Mouse (Mus musculus) heart, adult 18-20 months (tissue): ENCODE results near the gene Cdk5rap3. TPM values are rescaled to one million over a fixed set of nuclear protein-coding genes. Genes with fewer than 3 reads are reported as not detected.
A peak's percentile ranks its signal among the peaks of the same experiment; 100 is the strongest.

Experiments used
- DNase-seq, 2 experiments: peaks; one replicate each; pipeline ENCODE4 v3.0.0; 2021 to 2022; ENCODE audit warnings: mixed read lengths in 1 of 2
- total RNA-seq, 2 experiments: library from RNA; stranded (reverse); gene quantifications; 2 replicates each; pipeline ENCODE4 v1.2.3; 2021

The Cdk5rap3 gene
- total RNA-seq, 2 experiments from 2014 or later: 23.4 to 25.1 TPM

- DNase-seq: no peak
Observed at GRCm38 (mm10) chr11:96933562-96934276, 17.4 kb upstream of the Cdk5rap3 start.

- DNase-seq: peak in 1 of 2 experiments; percentile 45
Observed at GRCm38 (mm10) chr11:96931327-96932062, 15.2 kb upstream of the Cdk5rap3 start.

GRCm38 (mm10) chr11:96929766-96930331 is 13.6 kb upstream of the Cdk5rap3 start:
- DNase-seq: no peak

- DNase-seq: no peak
Observed at GRCm38 (mm10) chr11:96929096-96929765, 12.9 kb upstream of the Cdk5rap3 start.

- DNase-seq: no peak
Observed at GRCm38 (mm10) chr11:96928691-96929090, 12.4 kb upstream of the Cdk5rap3 start.

- DNase-seq: no peak
Observed at GRCm38 (mm10) chr11:96928088-96928487, 11.8 kb upstream of the Cdk5rap3 start, which contains the start of gene Prr15l. Prr15l (plus strand) TSS chr11:96928104.

- DNase-seq: no peak
Observed at GRCm38 (mm10) chr11:96926587-96926986, 10.3 kb upstream of the Cdk5rap3 start.

- no peak for DNase-seq
Observed at GRCm38 (mm10) chr11:96925469-96926148, 9.3 kb upstream of the Cdk5rap3 start.

- DNase-seq: no peak
Observed at GRCm38 (mm10) chr11:96924861-96925260, 8.6 kb upstream of the Cdk5rap3 start.

GRCm38 (mm10) chr11:96919003-96919402 is 2.7 kb upstream of the Cdk5rap3 start:
- DNase-seq: no peak

- DNase-seq: no peak
Observed at GRCm38 (mm10) chr11:96917415-96917814, 1.1 kb upstream of the Cdk5rap3 start.

- no peak for DNase-seq
Observed at GRCm38 (mm10) chr11:96916885-96917396, 645 bp upstream of the Cdk5rap3 start.

- DNase-seq: no peak
Observed at GRCm38 (mm10) chr11:96912682-96913081, 3.6 kb downstream of the Cdk5rap3 start.

GRCm38 (mm10) chr11:96910003-96910402 is 6.3 kb downstream of the Cdk5rap3 start:
- DNase-seq: peak; percentile 79 to 87

- DNase-seq: no peak
Observed at GRCm38 (mm10) chr11:96908594-96908993, 7.7 kb downstream of the Cdk5rap3 start.

- peak; percentile 60 to 73 for DNase-seq
Observed at GRCm38 (mm10) chr11:96906431-96907161, 9.7 kb downstream of the Cdk5rap3 start.

- DNase-seq: no peak
Observed at GRCm38 (mm10) chr11:96902639-96903635, 13.4 kb downstream of the Cdk5rap3 start.

- DNase-seq: no peak
Observed at GRCm38 (mm10) chr11:96901332-96901731, 15.0 kb downstream of the Cdk5rap3 start.

GRCm38 (mm10) chr11:96899449-96900306 is 16.6 kb downstream of the Cdk5rap3 start:
- DNase-seq: no peak
